Mouse (Mus musculus): ENCODE data around the gene Gpr174.

- no peak for TF ChIP-seq GATA1 (IDR thresholded peaks at IDR 0.05; ENCODE audit: borderline replicate concordance, low read length)
- TF ChIP-seq FLI1 (IDR thresholded peaks at IDR 0.05; ENCODE audit: low read length) = no peak
These were observed 56.9 kb downstream of the Gpr174 start for GRCm38 (mm10) chrX:107312533-107312932.

Measured in megakaryocyte, embryonic 14.5 days (primary cell).